Mouse (Mus musculus) cerebellum, postnatal 36 days (tissue): ENCODE results near the gene Scaf1.

Experiments
- DNase-seq, 2 experiments: peaks; one replicate each; pipeline ENCODE4 v3.0.0; 2021 to 2022; ENCODE audit warnings: mixed read lengths in 2 of 2

Gene Scaf1

DNA sequence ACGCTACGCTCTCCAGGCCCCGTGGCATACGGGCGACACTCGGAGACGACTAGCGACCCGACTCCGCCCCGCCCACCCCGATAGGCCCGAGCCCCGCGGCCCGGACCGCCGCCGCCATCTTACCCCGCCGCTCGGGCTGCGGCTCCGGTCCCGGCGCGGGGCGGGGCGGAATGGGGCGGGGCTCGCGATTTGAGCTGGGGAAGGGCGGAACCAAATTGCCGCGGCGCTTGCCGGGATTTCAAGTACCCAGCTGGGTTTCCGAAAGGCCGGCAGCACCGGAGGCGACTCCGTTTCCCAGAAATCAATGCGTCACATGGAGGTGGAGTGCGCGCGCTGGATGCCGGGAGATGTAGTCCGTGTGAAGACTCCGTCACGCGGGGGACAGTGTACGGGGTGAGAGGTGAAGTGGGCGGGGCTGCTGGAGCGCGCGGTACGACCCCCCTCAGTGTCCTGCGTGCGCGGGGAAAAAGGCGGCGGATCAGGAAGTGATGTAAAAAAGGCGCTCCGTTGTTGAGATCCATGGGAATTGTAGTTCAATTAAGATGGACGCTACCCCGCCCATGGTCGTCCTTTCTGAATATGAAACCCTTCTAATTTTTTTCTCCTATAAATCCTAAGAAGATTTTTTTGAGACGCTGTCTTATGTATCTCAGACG lies at the start of gene Scaf1:
Scaf1 (minus strand) TSS at position 407 of the 656 bp plus-strand sequence.
- DNase-seq: peak; percentile 99

DNA sequence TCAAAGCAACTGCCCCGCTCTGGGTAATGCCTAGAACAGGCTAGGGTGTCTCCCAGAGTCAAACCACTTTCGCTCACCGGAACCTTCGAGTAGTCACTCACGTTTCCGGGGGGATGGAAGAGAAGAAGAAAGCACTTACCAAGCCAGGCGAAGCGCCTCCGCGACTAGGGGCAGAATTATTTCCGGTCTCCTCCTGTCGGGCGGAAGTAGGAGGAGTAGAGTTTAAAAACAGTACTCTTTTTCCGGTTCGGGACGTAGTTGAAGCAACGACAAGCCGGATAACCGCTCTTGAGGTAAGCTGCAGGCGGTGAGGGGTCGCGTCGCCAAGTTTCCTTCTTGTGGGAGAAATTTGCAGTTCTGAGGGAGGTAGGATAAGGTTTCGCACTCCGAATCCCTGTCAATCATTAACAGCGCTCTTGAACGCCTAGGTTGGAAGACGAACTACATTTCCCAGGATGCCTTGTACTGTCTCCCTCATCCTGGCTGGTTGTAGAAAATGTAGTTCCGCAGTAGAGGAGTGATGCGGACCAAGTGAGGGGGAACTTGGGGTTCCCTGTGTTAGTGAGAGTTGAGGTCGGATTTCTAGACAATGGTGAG lies 46.2 kb upstream of the Scaf1 start, which contains the start of the genes Nosip and Prrg2:
Nosip (plus strand) TSS at position 191 of the 597 bp plus-strand sequence.
Prrg2 (minus strand) TSS at position 439 of the 597 bp plus-strand sequence.
- DNase-seq: peak; percentile 94 to 98

DNA sequence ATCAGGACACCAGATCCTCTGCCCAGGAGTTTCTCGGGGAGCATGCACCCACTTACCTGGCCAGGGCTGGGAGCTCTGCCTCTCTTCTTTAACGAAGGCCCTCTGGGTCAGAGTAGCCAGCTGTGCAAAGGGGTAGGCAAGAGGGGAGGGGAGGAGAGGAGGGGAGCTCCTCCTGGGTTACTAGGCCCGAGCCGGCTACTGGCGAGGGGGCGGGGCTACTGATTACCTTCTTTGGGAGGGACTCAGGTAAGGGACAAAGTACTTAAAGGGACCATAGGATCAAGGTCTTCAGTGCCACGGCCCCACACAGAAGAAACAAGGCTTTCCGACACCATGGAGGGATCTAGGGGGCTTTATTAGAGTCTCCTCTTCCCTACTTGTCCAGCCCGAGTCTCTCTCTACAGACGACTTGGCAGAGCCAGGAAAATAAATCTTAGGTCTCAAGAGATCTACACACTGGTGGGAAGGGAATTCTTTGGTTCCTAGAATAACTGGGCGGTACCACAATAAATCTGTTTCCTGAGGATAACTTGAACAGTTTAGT lies 45.4 kb upstream of the Scaf1 start:
- peak in 1 of 2 experiments; percentile 30 for DNase-seq

DNA sequence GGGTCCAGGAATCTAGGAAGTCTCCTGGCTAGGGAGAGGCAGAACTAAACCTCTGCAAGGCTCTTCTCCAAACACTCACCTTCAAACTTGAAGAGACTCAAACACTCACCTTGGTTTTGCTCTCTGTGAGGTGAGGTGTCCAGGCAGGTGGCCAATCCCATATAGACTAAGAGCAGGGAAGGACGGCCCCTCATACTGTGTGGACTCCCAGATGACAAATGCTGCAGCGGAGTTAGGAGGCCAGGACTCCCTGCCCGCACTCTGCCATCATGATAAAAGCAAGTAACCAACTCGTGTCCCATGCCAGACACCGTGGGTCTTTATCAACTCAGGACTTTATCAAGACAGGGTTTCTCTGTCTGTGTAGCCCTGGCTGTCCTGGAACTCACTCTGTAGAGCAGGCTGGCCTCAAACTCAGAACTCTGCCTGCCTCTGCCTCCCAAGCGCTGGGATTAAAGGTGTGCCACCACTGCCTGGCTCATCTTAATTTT lies 44.5 kb upstream of the Scaf1 start:
- DNase-seq: no peak

DNA sequence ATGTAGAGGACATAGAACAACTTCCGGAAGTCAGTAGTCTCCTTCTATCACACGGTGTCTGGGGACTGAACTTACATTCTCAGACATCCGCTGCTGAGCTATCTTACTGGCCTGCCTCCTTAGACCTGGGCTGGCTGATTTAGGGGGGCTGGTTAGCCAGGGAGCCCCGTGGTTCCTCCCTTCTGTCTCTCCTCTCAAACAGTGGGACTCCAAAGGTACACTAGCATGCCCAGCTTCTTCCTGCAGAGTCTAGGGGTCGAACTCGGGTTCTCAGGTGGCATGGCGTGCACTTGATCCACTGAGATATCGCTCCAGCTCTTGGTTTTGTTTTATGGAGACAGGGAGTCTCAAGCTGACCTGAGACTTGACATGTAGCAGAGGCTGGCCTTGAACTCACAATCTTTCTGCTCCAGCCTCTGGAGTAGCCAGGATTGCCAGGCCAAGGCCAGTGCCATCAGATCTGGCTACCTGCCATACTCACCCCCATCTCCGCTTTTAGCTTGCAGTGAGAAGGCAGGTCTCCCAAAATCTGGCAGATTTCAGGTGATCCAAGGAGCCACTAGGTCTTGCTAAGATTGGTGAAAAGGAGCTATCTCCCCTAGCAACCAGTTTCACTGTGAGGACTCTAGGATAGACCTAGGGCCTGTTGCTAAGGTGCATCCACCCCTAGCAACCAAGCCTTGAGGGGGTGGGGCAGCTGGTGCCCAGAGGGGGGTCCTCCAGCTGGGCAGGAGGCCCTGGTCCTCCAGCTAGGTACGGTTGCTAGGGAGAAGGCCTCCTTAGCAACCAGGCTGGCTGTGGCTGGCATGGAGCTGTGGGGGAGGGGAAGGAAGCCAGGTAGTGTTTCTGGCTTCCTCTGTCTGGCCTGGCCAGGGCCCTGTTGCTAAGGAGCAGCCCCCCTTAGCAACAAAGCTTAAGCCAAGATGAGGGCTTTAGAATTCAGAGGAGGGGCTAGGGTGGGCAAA lies 42.7 kb upstream of the Scaf1 start:
- no peak for DNase-seq

DNA sequence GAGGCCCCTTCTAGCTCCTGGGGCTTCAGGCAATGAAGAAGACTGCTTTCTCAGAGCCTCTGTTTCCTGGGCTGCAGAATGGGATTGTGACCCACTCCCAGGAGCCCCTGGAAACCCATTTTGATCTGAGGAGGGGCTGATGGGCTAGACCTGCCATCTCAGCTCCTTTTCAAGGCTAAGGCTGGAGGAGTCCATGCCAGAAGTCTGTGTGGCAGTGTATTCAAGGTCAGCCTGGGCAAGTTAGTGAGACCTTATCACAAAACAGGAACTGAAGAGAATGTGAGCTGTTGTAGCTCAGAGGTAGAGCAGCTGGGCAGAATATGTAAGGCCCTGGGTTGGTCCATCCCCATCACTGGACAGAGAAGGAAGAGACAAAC lies 40.8 kb upstream of the Scaf1 start:
- no peak for DNase-seq

DNA sequence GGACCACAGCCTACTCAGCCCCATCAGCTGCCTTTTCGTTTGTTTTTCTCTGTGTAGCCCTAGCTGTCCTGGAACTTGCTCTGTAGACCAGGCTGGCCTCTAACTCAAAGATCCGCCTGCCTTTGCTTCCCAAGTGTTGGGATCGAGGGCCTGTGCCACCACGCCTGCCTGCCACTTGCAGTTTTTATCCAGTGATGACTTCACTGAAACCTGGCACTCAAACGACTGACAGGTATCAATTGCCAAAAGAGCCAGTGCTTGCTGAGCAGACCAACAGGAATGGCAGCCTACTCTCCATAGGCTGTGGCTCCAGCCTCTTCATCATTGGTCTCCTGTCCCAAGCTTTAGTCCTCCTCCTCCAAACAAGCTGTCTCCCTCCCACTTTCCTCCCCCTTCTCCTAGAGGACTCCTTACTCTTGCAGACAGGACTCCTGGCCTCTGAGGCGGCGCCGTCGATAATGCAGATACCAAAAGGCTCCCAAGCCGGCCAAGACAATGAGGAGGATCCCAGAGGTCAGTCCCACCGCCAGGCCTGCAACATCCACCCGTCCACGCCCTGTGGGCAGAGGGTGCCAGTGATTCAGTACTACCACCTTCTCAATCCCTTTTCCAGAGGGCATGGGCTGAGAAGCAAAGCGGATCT lies 40.3 kb upstream of the Scaf1 start:
- DNase-seq: no peak

DNA sequence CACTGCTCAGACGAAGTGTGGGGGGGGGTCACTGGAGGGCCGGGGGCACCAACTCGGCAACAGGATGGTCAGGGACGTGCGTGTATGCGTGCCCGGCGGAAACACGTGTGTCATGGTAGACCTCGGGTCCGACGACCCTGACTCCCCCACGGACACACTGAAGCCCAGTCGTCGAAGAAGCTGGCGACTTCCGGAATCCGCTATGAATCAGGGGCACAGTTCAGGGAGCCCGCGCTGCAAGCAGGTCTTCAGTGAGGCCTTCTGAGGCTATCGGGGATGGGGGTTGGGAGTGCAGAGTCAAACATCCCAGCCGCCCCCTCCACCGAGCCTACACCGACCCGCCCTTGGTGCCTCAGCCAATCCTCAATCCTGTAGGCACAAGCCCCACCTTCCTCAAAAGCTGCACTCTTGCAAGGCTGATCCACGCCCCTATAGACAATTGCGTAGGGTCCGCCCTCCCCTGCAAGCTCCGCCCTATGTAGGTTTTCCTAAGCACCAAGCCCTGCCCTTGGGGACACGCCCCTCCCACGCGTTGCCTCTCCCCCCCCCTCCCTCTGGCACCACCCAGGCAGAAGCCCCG lies 37.9 kb upstream of the Scaf1 start:
- DNase-seq: peak; percentile 86 to 90

DNA sequence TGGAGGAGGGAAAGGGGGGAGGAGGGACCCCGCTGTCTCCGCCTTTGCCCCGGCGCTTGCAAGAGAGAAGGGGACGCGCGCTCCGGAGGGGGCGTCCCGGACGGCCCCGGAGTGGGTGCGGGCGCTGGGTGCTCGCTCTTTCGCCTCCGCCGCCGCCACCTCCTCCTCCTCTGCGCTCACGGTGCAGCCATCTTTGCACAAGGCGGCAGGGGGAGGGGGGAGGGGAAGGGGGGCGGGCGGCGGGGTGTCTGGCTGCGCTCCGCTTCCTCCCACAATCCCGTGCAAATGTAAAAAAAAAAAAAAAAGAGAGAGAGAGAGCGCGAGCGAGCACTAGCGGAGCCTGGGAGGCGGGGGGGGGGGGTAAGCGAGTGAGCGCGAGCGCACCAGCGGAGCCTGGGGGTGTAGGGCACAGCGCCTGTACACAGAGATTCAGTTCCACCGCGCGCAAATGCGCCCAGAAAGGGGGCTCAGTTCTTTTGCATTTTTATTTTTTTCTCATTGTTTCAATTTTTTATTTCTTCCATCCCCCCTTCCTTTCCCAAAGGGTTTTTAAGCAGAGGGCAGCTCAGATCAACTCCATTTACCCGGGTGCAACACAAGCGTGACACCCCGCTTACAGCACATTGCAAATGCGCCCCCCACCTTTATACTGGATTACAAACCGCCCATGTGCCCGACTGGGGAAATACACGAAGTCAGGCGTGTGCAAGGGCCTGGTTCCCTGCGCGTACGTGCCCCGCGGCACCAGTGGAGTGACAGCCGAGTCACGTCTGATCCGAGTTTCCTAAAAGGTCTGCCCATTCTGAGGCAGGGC lies 37.2 kb upstream of the Scaf1 start:
- peak; percentile 66 to 67 for DNase-seq

DNA sequence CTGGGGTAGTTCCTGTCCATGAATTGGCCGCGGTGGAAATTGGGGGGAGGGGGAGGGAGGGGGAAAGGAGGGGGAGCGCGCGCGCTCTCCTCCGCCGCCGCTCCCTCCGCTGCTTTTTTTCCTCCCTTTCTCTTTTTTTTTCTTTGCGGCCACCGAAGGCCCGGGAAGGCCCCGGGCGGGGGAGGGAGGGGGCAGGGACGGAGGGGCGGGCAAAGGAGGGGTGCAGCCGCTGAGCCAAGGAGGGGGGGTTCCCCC lies 36.6 kb upstream of the Scaf1 start, which contains the start of gene Prr12:
Prr12 (minus strand) TSS at position 20 of the 255 bp plus-strand sequence.
- no peak for DNase-seq

DNA sequence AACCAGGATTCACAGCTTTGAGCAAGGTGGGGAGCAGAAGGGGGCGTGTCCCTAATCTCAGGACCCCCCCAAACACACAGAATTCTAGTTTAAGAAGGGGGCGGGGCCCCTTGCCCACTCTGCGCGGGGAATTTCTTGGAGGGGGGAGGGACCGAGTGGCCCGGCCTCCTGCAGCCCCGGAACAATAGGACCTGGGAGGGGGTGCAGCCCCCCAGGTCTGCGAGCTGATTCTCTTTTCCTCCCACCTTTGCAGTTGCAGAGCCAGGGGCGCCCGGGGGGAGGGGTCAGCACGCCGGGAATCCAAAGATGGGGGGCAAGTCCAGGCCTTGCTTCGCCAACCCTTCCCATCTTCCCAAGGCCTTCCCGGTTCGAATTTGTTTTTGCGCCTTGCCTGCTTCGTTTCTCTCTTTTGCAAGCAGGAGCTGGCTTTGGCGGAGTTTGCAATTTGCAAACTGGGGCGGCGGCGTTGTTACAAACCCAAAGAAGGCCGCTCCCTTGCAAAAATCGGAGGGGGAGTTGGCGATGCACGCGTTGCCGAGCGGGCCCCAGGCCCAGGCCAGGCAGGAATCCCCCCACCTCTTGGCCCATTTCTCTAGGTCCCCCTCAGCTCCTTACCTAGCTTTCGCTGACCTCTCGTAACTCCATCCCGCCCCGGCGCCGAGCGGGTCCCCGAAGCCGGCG lies 36.2 kb upstream of the Scaf1 start:
- DNase-seq: peak; percentile 45 to 47

DNA sequence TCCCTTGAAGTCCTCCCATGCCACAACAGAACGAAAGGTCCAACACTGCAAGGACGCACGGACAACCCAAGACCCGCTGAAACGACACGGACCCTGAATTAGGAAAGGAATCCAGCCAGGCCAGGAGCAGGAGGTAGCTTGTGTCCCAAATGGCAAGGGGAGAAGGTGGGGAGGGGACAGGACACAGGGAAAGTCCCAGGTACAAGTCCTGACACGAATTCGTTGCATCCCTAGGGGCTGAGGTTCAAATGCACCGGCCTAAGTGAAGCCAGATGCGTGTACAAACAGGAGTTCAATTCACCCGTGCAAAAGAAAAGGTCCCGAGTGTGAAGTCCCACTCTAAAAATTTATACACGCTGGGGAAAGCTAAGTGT lies 35.4 kb upstream of the Scaf1 start:
- DNase-seq: no peak

DNA sequence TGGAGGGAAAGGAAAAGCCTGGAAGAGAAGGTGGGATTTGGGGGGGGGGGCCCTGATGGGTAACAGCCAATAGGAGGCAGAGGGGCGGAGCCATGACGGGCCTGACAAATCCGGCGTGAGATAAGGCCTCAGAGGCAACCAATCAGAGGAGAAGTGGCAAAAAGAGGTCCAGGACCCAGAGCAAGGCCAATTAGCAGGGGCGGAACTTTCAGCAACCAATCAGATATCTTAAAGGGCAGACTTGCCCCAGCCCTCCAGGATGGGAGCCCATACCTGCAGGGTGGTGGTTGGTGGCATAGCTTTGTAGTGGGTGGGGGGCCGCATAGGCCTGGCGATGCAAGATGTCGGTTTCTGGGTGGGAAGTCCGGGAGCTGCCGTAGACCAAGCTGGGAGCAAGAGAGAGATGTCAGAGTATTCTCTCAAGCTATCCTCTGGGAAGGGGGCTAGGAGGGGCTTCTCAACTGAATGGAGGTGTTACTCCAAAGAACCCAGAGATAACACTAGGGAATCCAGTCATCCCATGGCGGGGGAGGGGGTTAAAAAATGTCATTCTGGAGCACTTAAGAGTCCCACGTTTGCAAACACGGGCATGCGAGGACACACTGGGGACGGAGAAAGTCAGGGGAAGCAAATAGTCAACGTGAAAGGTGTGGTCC lies 34.9 kb upstream of the Scaf1 start:
- peak; percentile 70 to 76 for DNase-seq

DNA sequence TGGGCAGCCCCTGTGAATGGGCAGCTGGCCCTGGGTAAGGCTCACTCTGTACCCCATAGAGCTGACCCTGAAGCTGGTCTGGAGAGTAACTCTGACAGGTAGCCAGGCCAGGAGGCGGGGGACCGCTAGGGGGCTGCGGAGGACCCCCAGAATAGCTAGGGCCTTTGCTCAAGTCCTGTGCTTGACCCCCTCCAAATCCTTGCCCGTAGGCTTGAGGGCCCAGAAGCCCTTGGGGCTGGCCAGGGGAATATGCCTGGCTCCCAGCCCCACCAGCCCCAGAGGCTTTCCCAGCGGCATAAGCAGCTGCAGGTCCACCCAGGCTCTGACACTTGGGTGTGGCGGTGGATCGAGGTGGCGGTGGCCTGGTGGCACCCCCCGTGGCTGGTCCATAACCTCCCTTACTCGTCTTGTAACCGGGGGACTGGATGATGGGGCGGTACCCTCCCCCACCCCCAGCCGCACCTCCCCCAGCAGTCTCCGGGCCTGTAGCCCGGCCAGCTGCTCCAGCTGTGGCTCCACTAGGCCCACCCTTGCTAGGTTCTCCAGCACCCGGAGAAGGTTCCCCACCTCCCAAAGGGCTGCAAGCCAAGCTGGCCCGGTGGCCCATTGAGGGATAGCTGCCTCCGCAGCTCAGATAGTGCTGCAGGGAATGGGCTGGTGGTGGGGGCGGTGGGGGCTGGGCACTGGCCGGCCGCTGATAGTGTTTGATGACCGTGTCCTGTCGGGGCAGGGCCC lies 32.9 kb upstream of the Scaf1 start:
- DNase-seq: no peak

DNA sequence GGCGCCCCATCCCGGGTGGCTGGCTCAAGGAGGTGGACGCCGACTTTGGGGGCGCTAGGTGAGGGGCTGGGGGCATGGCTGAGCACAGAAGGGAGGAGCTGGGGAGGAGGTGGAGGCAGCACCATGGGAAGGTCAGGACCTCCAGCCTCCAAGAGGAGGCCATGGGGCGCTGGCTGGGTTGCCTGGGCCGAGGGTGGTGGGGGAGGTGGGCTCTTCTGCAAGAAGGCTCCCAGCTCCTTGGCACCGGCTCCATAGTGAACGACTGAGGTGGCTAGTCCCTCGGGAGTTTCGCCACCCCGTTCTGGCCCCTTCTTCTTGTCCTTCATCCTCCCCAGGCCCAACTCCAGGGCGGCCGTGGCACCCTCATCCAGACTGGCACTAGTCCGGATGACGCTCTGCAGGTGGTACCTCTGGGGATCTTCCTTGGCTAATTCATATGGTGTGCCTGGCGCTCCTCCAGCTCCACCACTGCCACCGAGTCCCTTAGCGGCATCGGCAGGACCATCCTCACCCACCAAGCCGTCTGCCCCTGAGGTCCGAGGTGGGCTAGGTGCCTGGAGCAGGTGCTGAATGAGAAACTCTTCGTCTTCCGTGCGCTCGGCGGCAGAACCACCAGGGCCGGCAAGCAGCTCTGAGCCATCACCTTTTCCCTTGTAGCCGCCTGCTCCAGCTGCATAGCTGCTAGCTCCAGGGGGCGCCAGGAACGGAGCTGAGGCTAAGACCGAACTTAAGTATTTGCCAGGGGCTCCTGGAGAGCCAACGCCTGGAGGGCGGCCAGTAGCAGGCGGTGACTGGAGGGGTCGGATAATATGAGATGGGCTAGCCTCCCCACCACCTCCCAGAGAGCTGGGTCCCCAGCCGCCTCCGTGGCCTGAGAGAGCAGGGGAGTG lies 32.1 kb upstream of the Scaf1 start:
- no peak for DNase-seq

DNA sequence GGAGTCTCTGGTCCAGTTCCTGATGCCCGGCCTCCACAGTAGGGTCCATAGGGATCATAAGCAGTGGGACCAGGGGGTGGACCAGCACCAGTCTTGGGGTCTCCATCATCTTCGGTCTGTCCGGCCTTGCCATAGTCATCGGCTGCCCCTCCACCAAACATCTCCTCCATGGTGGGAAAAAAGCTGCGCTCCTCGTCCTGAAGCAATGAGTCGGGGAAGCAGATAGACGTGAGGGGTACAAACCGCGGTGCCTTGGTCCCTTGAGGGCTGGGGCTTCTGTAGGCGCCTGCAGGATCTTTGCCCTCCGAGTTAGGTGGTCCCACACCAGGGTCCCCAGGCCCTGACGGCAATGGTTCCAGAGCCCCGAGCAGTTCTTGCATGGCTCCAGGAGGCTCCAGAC lies 31.3 kb upstream of the Scaf1 start:
- DNase-seq: no peak

DNA sequence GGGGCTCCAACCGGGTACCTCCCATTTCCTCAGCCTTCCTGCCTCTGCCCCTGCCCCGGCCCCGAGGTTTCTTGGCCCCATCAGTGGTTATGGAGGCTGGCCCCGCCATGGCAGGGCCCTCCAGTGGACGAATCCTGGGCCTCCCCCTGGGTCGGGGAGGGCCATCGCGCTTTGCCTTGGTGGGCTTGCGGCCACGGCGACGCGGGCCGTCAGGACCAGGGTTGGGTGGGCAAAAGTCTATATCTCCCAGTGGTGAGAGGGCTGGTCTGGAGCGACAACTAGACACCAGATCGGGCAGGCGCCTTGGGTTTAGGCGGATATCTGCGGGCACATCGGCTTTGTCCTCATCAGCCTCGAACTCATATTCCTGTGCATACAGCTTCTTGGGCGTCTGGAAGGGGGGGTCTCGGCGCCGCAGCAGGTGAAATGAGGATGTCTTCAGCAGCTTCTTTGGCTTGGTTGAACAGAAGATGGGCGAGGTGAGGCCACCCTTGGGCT lies 30.7 kb upstream of the Scaf1 start:
- no peak for DNase-seq

DNA sequence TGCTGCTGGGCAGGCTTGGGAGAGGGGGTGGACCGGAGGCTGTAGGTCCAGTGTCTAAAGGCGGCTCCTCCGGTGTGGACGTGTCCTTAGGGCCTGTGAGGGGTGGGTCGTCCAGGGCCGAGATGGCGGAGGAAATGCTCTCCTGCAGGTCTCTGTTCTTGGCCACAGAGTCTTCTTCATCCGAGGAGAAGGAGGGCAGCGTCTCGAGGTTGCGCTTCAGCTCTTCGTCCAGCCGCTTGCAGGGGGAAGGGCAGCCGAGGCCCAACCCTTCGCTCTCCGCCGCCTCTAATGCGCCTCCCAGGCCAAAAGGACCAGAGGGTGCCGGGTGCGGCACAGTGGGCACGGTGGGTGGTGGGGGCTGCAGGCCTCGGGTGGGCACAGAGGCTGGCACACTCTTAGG lies 29.6 kb upstream of the Scaf1 start:
- DNase-seq: no peak
